Mouse (Mus musculus): ENCODE measurements around the gene Hs3st5.

GRCm38 (mm10) chr10:36726239-36726638 lies 219.6 kb downstream of the Hs3st5 start:
- TF ChIP-seq CTCF (IDR thresholded peaks at IDR 0.05; ENCODE audit: low read depth, low read length) (no peak), GATA1 (IDR thresholded peaks at IDR 0.05; ENCODE audit: borderline replicate concordance, low read length) (no peak), TAL1 (conservative IDR thresholded peaks at IDR 0.05; ENCODE audit: low read depth, low read length) (no peak), GATA2 (IDR thresholded peaks at IDR 0.05; ENCODE audit: borderline replicate concordance, low read depth, low read length) (no peak), POLR2AphosphoS5 (IDR thresholded peaks at IDR 0.05; ENCODE audit: insufficient replicate concordance, low read depth, low read length) (no peak)

Data from G1E (cell line).